Comparison of ENCODE assay signal across 8 mouse cellular contexts in genomic region chr3:62215806-62216205, GRCm38 (mm10).
A peak's percentile ranks its signal among the peaks of the same experiment; 100 is the strongest.
DNase-seq lines count a peak whose midpoint lies in the region; ATAC-seq and TF ChIP-seq lines count a peak whose summit lies in the region.

No protein-coding gene starts in this region.

- TF ChIP-seq CTCF in lung, postnatal 0 days (IDR thresholded peaks at IDR 0.05), result peak; percentile 64

- no peaks in the 10 kb centered on the region for H3K9me3 ChIP-seq in embryonic facial prominence, embryonic 11.5 days (replicated peaks; ENCODE audit: control insufficient read depth, low read length)
- H3K9me3 ChIP-seq in lung, postnatal 0 days (ENCODE audit: low read length), result no peaks in the 10 kb centered on the region

- H3K4me3 ChIP-seq in embryonic facial prominence, embryonic 11.5 days (ENCODE audit: low read depth, low read length), result no peak overlapping the region
- H3K4me3 ChIP-seq in lung, postnatal 0 days (ENCODE audit: low read depth, low read length), result no peak overlapping the region

- peak; percentile 35 to 53 for DNase-seq in heart, postnatal 14 days
- no peak for DNase-seq in heart, adult 9 months (ENCODE audit: low spot score in 2 of 2)
- DNase-seq in adrenal gland, adult 2 months, result peak; percentile 23
- peak; percentile 50 for DNase-seq in embryonic facial prominence, embryonic 11.5 days (ENCODE audit: low spot score)
- DNase-seq in large intestine, adult 2 months (ENCODE audit: low read depth, low spot score), result peak; percentile 10
- DNase-seq in lung, postnatal 0 days (ENCODE audit: low spot score), result peak; percentile 58
- no peak for DNase-seq in spleen, postnatal 4 days (ENCODE audit: low spot score in 2 of 2)

- intact Hi-C loops in heart, postnatal 14 days (cut with DNase I), result loop anchor here (5.0 kb wide), 1 partner anchor 241 kb away; no protein-coding TSS in a partner anchor

- H3K9ac ChIP-seq in embryonic facial prominence, embryonic 11.5 days (replicated peaks; ENCODE audit: low read length), result no peak overlapping the region
- H3K9ac ChIP-seq in lung, postnatal 0 days (replicated peaks; ENCODE audit: low read depth), result no peak overlapping the region

- ATAC-seq in embryonic facial prominence, embryonic 11.5 days (replicated peaks; ENCODE audit: insufficient number of reproducible peaks, low FRiP score, low TSS enrichment, low read depth), result no peak
- no peak; the same call in 1 of the 2 replicates for ATAC-seq in lung, postnatal 0 days
- ATAC-seq in inflammation-experienced regulatory T-cells, adult 6 months, result no peak

- no peak overlapping the region for H3K4me2 ChIP-seq in embryonic facial prominence, embryonic 11.5 days (ENCODE audit: low read depth, low read length)
- H3K4me2 ChIP-seq in lung, postnatal 0 days (replicated peaks; ENCODE audit: low read depth, low read length), result no peak overlapping the region

- H3K36me3 ChIP-seq in embryonic facial prominence, embryonic 11.5 days (replicated peaks; ENCODE audit: control insufficient read depth, insufficient read depth, low read depth, low read length), result no peaks in the 10 kb centered on the region
- no peaks in the 10 kb centered on the region for H3K36me3 ChIP-seq in lung, postnatal 0 days (ENCODE audit: insufficient read depth, low read length)

- H3K27me3 ChIP-seq in embryonic facial prominence, embryonic 11.5 days (ENCODE audit: control insufficient read depth, insufficient read depth, low read length), result no peaks in the 10 kb centered on the region
- H3K27me3 ChIP-seq in lung, postnatal 0 days (replicated peaks; ENCODE audit: insufficient read depth, low read length), result no peaks in the 10 kb centered on the region

- no peak overlapping the region for H3K27ac ChIP-seq in embryonic facial prominence, embryonic 11.5 days (replicated peaks; ENCODE audit: low read depth, low read length)
- no peak overlapping the region for H3K27ac ChIP-seq in lung, postnatal 0 days (ENCODE audit: low read length)

- H3K4me1 ChIP-seq in embryonic facial prominence, embryonic 11.5 days (ENCODE audit: control insufficient read depth, insufficient read depth, low read length), result no peaks in the 10 kb centered on the region
- H3K4me1 ChIP-seq in lung, postnatal 0 days (ENCODE audit: insufficient read depth, low read depth, low read length), result no peaks in the 10 kb centered on the region

- no peak for TF ChIP-seq EP300 in lung, postnatal 0 days (IDR thresholded peaks at IDR 0.05)

Comparison
In these comparisons a context has a peak if more than half of its experiments do, and no peak if none do; other contexts are left out.
1. DNase-seq: peak in heart, postnatal 14 days (2 of 2), adrenal gland, adult 2 months (single experiment), embryonic facial prominence, embryonic 11.5 days (single experiment), large intestine, adult 2 months (single experiment) and lung, postnatal 0 days (single experiment); none in heart, adult 9 months (0 of 2) and spleen, postnatal 4 days (0 of 2).